Mouse (Mus musculus): ENCODE results near the gene Isg20l2. TPM values are rescaled to one million over a fixed set of nuclear protein-coding genes. Genes with fewer than 3 reads are reported as not detected.

Isg20l2 gene
- total and polyA plus RNA-seq, 3 experiments = 6.2 to 10.9 (median 10.6) TPM

DNA sequence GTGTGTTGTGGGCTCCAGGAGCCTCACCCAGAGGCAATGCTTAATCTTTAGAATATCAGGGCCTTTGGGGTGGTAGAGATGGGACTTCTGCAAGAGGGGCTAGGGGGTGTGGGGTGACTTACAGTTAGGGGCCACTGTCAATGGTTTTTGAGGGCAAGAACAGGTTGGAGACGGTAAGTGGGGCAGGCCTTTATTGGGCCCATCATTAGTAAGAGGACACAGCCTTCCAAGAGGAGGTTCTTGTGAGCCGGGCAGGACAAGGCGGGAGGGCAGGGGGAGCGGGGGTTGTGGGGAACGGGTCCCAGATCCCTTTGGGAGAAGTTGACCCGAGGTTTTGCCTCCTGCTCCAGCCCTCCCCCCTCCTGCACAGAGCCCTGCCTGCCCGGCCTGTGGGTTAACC is 16.6 kb upstream of the Isg20l2 start:
- H3K4me3 ChIP-seq = no peak overlapping the region
- no peaks in the 10 kb centered on the region; the same call in 1 of the 2 replicates for H3K36me3 ChIP-seq (ENCODE audit: control insufficient read depth, insufficient read depth, low read length)
- no peak overlapping the region for H3K27ac ChIP-seq
- TF ChIP-seq EP300 (IDR thresholded peaks at IDR 0.05; ENCODE audit: insufficient read depth, low read depth, low read length) = no peak
- no peak for TF ChIP-seq POLR2A (IDR thresholded peaks at IDR 0.05; ENCODE audit: insufficient read depth, low read depth, low read length)
- no peak for TF ChIP-seq CTCF (IDR thresholded peaks at IDR 0.05)
- peaks cover 15% of the 10 kb centered on the region for H3K4me1 ChIP-seq (ENCODE audit: control insufficient read depth, insufficient read depth, low read length)
- no peaks in the 10 kb centered on the region for H3K27me3 ChIP-seq (ENCODE audit: control insufficient read depth, insufficient read depth, low read length)
- H3K79me2 ChIP-seq (replicated peaks; ENCODE audit: control insufficient read depth, insufficient read depth, low read length) = peaks cover 6% of the 10 kb centered on the region; the same call in 1 of the 2 replicates
- intact Hi-C loops (cut with DNase I) = no loop called here
- 76% methylated on average over 7 of the region's 7 CpGs for WGBS
- DNase-seq = no peak
- H3K9ac ChIP-seq (ENCODE audit: low read depth, low read length) = no peak overlapping the region

DNA sequence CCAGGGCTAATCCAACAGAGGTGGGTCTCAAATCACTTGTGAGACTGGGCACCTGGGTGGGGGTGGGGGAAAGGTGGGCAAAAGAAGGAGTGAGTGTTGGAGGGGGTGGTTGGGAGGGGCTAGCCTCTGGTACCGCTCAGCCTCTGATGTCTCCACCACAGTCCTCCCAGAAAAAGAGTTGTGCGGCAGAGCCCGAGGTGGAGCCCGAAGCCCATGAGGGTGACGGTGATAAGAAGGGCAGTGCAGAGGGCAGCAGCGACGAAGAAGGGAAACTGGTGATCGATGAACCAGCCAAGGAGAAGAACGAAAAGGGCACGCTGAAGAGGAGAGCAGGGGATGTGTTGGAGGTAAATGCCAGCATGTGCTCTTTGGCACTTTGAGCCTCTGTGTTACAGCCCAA is 16.2 kb upstream of the Isg20l2 start:
- intact Hi-C loops (cut with DNase I) = no loop called here

DNA sequence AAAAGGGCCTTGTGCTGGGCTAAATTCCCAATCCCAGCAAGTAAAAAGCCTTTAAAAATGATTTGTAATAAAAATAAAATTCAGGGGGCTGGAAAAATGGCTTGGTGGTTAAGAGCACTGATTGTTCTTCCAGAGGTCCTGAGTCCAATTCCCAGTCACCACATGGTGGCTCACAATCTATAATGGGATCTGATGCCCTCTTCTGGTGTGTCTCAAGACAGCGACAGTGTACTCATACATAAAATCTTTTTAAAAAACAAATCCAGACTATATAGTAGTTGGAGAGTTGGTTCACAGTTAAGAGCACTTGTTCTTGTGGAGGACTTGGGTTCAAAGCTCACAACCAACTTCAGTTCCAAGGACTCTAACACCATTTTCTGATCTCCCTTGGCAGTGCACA is 13.1 kb upstream of the Isg20l2 start:
- no peak overlapping the region for H3K9ac ChIP-seq (ENCODE audit: low read depth, low read length)
- H3K27ac ChIP-seq = no peak overlapping the region
- no peak for TF ChIP-seq POLR2A (IDR thresholded peaks at IDR 0.05; ENCODE audit: insufficient read depth, low read depth, low read length)
- peak; percentile 8; the same call in 1 of the 2 replicates for TF ChIP-seq CTCF (IDR thresholded peaks at IDR 0.05)
- WGBS = 90% methylated on average over 1 of the region's 1 CpGs
- no peaks in the 10 kb centered on the region; the same call in 1 of the 2 replicates for H3K4me1 ChIP-seq (ENCODE audit: control insufficient read depth, insufficient read depth, low read length)
- H3K79me2 ChIP-seq (replicated peaks; ENCODE audit: control insufficient read depth, insufficient read depth, low read length) = no peaks in the 10 kb centered on the region; the same call in 1 of the 2 replicates
- no peak for DNase-seq
- intact Hi-C loops (cut with DNase I) = no loop called here
- 0 out of 2 replicates have a peak, but pooled peaks cover 2% of the 10 kb centered on the region for H3K36me3 ChIP-seq (ENCODE audit: control insufficient read depth, insufficient read depth, low read length)
- H3K4me3 ChIP-seq = no peak overlapping the region
- H3K27me3 ChIP-seq (ENCODE audit: control insufficient read depth, insufficient read depth, low read length) = no peaks in the 10 kb centered on the region

More for the DNA sequence above, 16.2 kb upstream of the Isg20l2 start:
- no peak overlapping the region for H3K27ac ChIP-seq
- peaks cover 6% of the 10 kb centered on the region; the same call in 1 of the 2 replicates for H3K79me2 ChIP-seq (replicated peaks; ENCODE audit: control insufficient read depth, insufficient read depth, low read length)
- H3K27me3 ChIP-seq (ENCODE audit: control insufficient read depth, insufficient read depth, low read length) = no peaks in the 10 kb centered on the region
- H3K4me1 ChIP-seq (ENCODE audit: control insufficient read depth, insufficient read depth, low read length) = peaks cover 11% of the 10 kb centered on the region
- H3K4me3 ChIP-seq = no peak overlapping the region
- no peak for TF ChIP-seq CTCF (IDR thresholded peaks at IDR 0.05)
- no peak for TF ChIP-seq POLR2A (IDR thresholded peaks at IDR 0.05; ENCODE audit: insufficient read depth, low read depth, low read length)
- no peak for TF ChIP-seq EP300 (IDR thresholded peaks at IDR 0.05; ENCODE audit: insufficient read depth, low read depth, low read length)
- H3K36me3 ChIP-seq (ENCODE audit: control insufficient read depth, insufficient read depth, low read length) = no peaks in the 10 kb centered on the region; the same call in 1 of the 2 replicates
- no peak overlapping the region for H3K9ac ChIP-seq (ENCODE audit: low read depth, low read length)
- DNase-seq = no peak
- WGBS = 90% methylated on average over 10 of the region's 10 CpGs

DNA sequence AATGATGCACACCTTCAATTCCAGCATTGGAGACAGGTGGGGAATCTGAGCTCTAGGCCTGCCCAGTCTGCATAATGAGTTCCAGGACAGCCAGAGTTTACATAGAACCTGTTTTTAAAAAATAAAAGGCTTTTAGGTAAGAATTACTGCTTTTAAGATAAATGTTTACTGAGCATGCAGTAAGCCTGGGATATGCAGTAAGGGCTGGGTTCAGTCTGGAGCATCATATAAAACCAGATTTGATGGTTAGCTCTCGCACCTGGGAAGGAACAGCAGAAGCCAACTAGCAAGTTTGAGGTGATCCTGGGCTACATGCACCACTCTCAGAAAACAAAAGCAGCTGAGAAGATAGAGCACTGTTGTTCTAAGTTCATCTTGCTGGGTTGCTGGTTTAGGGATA is 11.6 kb upstream of the Isg20l2 start:
- H3K27ac ChIP-seq = no peak overlapping the region
- DNase-seq = no peak
- 95% methylated on average over 1 of the region's 1 CpGs for WGBS
- H3K36me3 ChIP-seq (ENCODE audit: control insufficient read depth, insufficient read depth, low read length) = 0 out of 2 replicates have a peak, but pooled peaks cover 2% of the 10 kb centered on the region
- no peak for TF ChIP-seq CTCF (IDR thresholded peaks at IDR 0.05)
- TF ChIP-seq EP300 (IDR thresholded peaks at IDR 0.05; ENCODE audit: insufficient read depth, low read depth, low read length) = no peak
- TF ChIP-seq POLR2A (IDR thresholded peaks at IDR 0.05; ENCODE audit: insufficient read depth, low read depth, low read length) = no peak
- H3K79me2 ChIP-seq (replicated peaks; ENCODE audit: control insufficient read depth, insufficient read depth, low read length) = no peaks in the 10 kb centered on the region
- H3K4me1 ChIP-seq (ENCODE audit: control insufficient read depth, insufficient read depth, low read length) = no peaks in the 10 kb centered on the region
- intact Hi-C loops (cut with DNase I) = loop anchor here (2.0 kb wide), 1 partner anchor 32 kb away; no protein-coding TSS in a partner anchor
- H3K9ac ChIP-seq (ENCODE audit: low read depth, low read length) = no peak overlapping the region
- no peaks in the 10 kb centered on the region for H3K27me3 ChIP-seq (ENCODE audit: control insufficient read depth, insufficient read depth, low read length)
- no peak overlapping the region for H3K4me3 ChIP-seq

DNA sequence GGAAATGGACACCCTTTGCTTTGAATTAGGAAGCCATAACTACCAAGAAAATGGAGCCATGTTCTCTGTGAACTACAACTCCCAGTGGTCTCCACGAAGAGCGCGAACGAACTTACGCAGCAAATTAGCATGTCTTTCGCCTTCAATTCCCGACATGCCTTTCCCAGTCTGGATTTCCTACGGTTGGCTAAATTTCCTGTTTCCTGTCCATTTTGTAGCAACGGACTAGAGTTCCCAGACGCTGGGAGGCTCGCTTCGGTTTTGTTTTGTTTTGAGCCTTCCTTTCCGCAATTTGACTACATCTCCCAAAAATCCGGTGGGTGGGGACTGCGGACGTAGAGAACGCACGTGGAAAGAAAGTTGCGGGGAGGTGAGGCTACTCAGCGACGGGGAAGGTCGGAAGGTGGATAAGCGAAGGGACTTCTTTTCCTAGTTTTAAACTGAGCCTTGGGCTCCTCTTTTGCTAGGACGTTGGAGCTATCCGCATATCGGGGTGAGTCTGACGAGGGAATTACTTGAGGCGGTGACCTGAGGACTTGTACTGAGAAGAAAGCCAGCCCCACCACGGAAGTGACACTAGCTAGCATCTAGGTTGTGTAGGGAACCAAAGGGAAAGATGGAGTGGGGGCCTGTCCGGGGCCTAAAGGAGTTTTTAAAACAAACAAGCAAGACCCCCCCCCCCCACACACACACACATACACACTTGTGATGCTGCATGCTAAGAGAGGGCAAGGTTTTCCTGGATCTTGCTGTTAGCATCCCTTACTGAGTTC is 10.6 kb upstream of the Isg20l2 start, which contains the start of gene Mrpl24:
Gene Mrpl24 (plus strand): TSS at position 171 of the 773 bp plus-strand sequence.
- H3K27ac ChIP-seq = peak within 1 kb of the TSS; percentile 85
- no peaks in the 10 kb centered on the region for H3K27me3 ChIP-seq (ENCODE audit: control insufficient read depth, insufficient read depth, low read length)
- no peaks in the 10 kb centered on the region for H3K4me1 ChIP-seq (ENCODE audit: control insufficient read depth, insufficient read depth, low read length)
- no peaks in the 10 kb centered on the region for H3K79me2 ChIP-seq (replicated peaks; ENCODE audit: control insufficient read depth, insufficient read depth, low read length)
- under 1% methylated on average over 30 of the region's 30 CpGs for WGBS
- peak; percentile 70; the same call in 1 of the 2 replicates for TF ChIP-seq EP300 (IDR thresholded peaks at IDR 0.05; ENCODE audit: insufficient read depth, low read depth, low read length)
- no peak; the same call in 1 of the 2 replicates for TF ChIP-seq CTCF (IDR thresholded peaks at IDR 0.05)
- peak; percentile 89 for TF ChIP-seq POLR2A (IDR thresholded peaks at IDR 0.05; ENCODE audit: insufficient read depth, low read depth, low read length)
- peak; percentile 70 to 86 for DNase-seq
- intact Hi-C loops (cut with DNase I) = loop anchor here (2.0 kb wide), 1 partner anchor 33 kb away; no protein-coding TSS in a partner anchor
- H3K4me3 ChIP-seq = peak within 1 kb of the TSS; percentile 82
- H3K9ac ChIP-seq (ENCODE audit: low read depth, low read length) = peak within 1 kb of the TSS; percentile 60
- H3K36me3 ChIP-seq (ENCODE audit: control insufficient read depth, insufficient read depth, low read length) = 0 out of 2 replicates have a peak, but pooled peaks cover 2% of the 10 kb centered on the region

All from heart, adult 2 months (tissue).